Mouse (Mus musculus): Measurements from ENCODE around the gene Svbp.
A peak's percentile ranks its signal among the peaks of the same experiment; 100 is the strongest.

Gene Svbp

GRCm38 (mm10) chr4:119191273-119191672, 3.8 kb upstream of the Svbp start:
- DNase-seq: no peak

- no peak for DNase-seq
These were observed 2.3 kb upstream of the Svbp start for GRCm38 (mm10) chr4:119192757-119193156.

DNA sequence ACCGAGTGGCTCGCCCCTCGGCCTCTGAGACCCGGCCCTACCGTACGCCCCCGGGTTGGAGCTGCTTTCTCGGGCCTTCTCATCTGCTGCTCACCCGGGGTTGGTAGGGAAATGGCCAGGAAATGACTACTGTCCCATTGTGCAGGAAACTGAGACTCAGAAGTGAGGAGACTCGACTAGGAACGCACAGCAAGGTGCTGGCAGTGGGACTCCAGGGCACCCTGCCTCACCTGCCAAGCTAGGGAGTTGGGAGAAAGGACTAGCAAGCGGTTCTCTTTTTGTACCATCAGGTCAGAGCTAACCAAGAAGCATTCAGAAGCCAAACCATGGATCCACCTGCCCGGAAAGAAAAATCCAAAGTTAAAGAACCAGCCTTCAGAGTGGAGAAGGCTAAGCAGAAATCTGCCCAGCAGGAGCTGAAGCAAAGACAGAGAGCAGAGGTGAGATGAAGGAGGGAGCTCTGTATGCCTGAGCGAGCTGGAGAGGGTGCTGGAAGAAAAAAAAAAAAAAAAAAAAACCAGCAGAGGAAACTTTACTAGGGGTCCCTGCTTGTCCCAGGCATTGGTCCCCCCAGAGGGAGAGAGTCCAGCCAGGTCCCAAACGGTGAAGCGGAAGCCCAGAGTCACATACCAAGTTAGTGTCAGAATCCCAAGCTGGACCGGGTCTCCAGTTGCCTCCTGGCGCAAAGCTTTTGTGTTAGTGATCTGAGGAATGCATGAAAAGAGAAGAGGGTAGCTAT, 645 bp downstream of the Svbp start:
- DNase-seq: peak; percentile 17

GRCm38 (mm10) chr4:119198105-119198504, 3.0 kb downstream of the Svbp start:
- DNase-seq: no peak

- DNase-seq: peak; percentile 84
These were observed 9.6 kb downstream of the Svbp start for GRCm38 (mm10) chr4:119204672-119205071.

DNA sequence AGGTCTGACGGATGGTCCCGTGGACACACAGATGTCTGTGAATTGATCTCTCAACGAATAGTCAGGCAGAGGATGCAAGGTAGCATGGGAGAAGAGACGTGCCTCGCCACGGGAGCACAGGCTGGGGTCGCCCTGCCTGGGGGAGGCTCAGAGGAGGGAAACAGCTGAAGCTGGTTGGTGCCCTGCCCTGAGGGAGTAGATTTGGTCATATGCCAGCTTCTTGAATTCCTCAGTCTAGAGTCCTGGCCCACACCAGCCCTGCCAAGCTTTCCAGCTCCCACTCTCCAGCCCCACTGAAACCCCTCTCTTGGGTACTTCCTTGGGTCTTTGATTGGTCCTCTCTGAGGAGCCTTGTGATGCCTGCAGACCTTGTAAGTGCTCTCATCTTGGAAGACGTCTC, 21.6 kb downstream of the Svbp start:
- DNase-seq: no peak

DNA sequence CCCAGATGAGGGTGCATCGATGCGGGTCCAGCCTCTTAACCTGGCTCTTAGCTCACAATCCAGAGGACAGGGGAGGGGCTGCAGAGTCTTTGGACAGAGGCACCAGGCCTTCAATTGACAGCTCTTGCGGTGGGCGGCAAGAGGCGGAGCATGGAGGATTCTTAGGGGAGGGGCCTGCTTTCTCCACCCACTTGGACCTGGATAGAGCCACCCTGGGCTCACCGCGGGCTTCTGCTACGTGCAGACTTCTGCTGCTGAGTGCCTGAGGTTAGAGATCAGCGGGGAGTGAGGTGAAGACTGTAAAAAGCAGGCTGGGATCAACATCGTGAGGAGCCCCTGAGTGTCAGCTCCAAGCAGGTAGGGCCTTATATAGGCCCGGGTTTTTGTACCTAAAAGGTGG, 23.1 kb downstream of the Svbp start, which contains the start of gene Tmem269:
Tmem269 (minus strand) TSS at position 49 of the 400 bp plus-strand sequence.
- peak; percentile 30 for DNase-seq

- DNase-seq: peak; percentile 50
These were observed 28.6 kb downstream of the Svbp start for GRCm38 (mm10) chr4:119223696-119224095.

DNA sequence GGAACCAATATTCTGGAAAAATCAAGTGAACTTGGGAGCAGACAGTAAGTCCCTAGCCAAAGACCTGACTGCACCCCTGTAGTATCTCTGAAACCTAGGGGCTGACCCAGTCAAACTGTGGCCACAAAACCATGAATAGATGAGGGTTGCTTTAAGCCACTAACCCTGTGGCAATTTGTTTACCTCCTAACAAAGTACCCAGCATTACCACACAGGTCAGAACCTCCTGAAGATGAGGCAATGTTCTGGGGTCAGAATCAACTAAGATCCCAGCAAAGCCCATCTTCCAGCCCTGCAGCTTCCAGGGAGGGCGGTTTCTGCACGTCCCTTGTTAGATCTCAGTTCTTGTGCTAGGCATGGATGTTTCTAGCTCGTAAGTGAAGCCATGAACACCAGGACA, 29.4 kb downstream of the Svbp start:
- no peak for DNase-seq

- no peak for DNase-seq
These were observed 30.6 kb downstream of the Svbp start for GRCm38 (mm10) chr4:119225719-119226118.

GRCm38 (mm10) chr4:119226751-119227150, 31.6 kb downstream of the Svbp start:
- no peak for DNase-seq

DNA sequence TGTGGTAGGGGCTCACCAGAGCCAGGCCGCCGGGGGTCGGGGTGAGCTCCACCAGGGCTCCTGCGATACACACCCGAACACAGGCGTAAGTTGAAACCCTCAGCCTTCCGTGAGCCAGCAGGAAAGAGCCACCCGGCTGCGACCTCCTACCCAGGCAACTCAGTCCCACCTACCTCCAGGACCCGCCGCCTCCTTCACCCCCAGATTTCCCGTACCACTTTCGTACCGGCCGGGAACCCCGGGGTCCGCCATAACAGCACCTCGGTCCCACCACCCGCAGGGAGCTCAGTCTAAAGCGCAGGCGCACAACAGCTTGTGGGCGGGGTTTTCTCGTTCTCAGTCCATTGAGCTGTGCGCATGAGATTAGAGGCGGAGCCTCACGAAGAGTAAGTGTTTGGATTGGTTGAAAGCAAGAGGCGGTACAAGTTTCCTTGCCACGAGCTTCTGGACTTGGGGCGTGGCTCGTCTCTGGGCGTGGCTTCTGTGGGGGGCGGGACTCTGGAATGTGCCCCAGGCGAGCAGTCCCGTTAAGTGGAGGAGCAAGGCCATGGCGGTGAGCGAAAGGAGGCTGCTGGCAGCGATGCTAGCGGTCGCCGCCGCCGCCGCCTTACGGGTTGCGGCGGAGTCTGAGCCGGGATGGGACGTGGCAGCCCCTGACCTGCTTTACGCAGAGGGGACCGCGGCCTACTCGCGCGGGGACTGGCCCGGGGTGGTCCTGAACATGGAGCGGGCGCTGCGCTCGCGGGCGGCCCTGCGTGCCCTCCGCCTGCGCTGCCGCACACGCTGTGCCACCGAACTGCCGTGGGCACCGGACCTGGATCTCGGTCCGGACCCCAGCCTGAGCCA, 37.5 kb downstream of the Svbp start, which contains the start of the genes AU022252 and P3h1:
AU022252 (minus strand) TSS at position 303 of the 846 bp plus-strand sequence.
P3h1 (plus strand) TSS at position 506 of the 846 bp plus-strand sequence.
- DNase-seq: peak; percentile 100

- peak; percentile 67 for DNase-seq
These were observed 38.3 kb downstream of the Svbp start for GRCm38 (mm10) chr4:119233256-119233901.

DNA sequence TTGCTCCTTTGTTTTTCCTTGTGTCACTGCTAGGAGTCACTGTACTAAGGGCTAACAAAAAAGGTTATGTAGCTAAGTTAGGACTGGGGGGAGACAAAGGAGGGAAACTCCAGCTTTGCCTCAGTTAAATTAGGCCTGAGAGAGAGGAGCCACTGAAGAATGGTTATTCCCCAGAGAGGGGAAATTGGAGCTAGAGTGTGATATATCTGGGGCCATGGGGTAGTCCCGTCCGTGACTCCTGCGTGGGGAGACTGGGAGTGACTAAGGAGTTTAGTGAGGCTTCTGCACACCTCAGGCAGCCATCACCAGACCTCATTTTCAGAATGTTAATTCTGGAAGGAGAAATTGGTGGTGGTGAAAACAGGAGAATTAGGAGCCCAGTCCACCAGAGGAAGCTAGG, 39.2 kb downstream of the Svbp start:
- no peak for DNase-seq

DNA sequence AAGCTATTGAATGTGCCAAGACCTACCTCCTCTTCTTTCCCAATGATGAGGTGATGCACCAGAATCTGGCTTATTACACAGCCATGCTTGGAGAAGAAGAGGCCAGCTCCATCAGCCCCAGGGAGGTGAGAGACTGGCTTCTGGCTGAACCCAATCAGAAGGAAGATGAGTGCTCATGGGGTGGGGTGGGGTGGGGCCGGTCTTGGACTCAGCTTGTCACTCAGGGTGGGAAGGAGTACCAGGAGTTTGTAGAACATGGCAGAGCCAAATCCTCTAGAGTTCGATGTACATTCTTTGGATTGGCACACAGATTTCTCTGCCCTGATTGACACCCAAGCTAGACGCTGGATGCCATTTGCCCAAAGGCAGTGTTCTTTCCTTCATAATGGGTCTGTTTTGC, 43.6 kb downstream of the Svbp start:
- no peak for DNase-seq

DNA sequence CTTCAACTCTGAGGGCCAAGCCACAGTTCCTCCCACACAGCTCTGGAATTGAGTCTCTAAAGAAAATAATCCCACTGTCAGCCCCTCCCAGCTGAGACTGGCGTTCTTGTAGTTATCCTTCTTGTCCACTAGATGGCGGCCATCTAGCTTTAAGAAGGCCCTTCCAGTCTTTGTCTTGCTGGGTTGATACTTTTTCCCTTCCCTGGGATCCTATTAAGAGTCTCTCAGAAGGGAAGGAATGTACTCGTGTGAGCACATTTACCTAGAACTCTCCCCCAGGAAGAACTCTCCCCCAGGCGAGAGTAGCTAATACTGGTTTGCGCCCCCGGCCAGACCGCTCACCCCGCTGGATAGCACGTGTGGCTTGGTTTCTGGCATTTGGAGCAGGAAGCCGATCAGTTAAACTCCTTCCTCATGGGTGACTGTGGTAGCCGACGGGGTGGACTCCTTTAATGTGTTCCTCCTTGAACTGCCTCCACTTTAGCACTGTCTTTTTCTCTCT, 44.1 kb downstream of the Svbp start:
- peak; percentile 46 for DNase-seq

GRCm38 (mm10) chr4:119241664-119242063, 46.6 kb downstream of the Svbp start:
- DNase-seq: peak; percentile 56

- DNase-seq: no peak
These were observed 47.5 kb downstream of the Svbp start for GRCm38 (mm10) chr4:119242571-119242970.

- DNase-seq: no peak
These were observed 49.5 kb downstream of the Svbp start for GRCm38 (mm10) chr4:119244468-119245240.

- peak; percentile 37 for DNase-seq
These were observed 50.5 kb downstream of the Svbp start for GRCm38 (mm10) chr4:119245556-119245955.

DNA sequence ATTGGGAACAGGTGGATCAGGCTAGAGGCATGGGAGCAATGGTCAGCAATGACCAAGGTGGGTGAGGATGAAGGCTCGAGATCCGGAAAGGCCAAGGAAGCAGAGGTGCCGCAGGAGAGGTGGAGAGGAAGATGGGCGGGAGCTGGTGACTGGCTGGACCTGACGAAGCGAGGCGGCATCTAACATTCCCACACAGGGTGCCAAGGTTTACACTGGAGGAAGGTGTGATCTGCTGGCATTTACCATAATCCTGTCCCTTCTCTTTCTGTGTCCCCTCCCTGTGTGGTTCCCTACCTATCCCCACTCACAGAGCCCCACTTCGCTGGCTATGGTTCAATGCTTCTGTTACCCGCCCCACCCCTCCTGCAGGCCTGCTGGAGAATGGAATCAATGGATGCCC, 50.9 kb downstream of the Svbp start:
- no peak for DNase-seq

DNA sequence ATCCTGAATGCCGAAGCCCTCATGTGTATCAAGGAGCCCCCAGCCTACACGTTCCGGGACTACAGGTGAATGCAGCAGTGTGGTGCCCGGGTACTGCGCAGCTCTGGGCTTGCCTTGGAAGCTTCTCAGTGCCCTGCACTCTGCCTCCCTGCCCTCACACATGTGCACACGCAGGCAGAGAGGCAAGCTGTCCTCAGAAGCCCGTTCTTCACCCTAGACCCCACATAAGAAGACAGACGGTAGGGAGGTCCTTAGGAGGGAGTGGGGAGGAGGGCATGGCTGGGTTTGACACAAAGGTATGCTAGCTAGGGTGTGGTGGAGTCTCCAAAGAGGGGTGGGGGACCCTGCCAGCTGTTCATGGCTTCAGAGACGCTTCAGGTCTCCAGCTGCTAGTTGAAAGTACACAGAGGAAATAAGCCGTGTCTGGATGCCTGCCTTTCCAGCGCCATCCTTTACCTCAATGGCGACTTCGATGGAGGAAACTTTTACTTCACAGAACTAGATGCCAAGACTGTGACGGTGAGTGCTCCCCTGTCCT, 51.7 kb downstream of the Svbp start:
- DNase-seq: no peak

Data from kidney, postnatal 10 days (tissue).